Mouse (Mus musculus) liver, embryonic 13.5 days (tissue): ENCODE data around the gene Atp4b. TPM values are rescaled to one million over a fixed set of nuclear protein-coding genes. Genes with fewer than 3 reads are reported as not detected.

Source experiments
- ATAC-seq: fragments of 200-750 bp; cut with Nextera tagmentation; 2 replicates; pipeline ENCODE4 v1.8.0; 2017; ENCODE audit warnings: low read depth, mild to moderate bottlenecking, moderate number of reproducible peaks, moderate library complexity
- DNase-seq: peaks from one replicate; pipeline ENCODE4 v3.0.0; 2022
- H3K27ac ChIP-seq: fragments of 300-500 bp; sonication (generic); 2 replicates; pipeline ENCODE4 v1.5.1; 2015; ENCODE audit warnings: moderate library complexity, mild to moderate bottlenecking, inconsistent platforms
- H3K27me3 ChIP-seq: fragments of 300-500 bp; sonication (generic); 2 replicates; pipeline ENCODE4 v1.6.1; 2015; ENCODE audit warnings: mild to moderate bottlenecking, inconsistent platforms
- H3K36me3 ChIP-seq: fragments of 300-500 bp; sonication (generic); 2 replicates; pipeline ENCODE4 v1.6.1; 2015; ENCODE audit warnings: mild to moderate bottlenecking, inconsistent platforms
- H3K4me1 ChIP-seq: fragments of 300-500 bp; sonication (generic); replicated peaks from 2 replicates; pipeline ENCODE4 v1.6.1; 2015; ENCODE audit warnings: inconsistent platforms
- H3K4me2 ChIP-seq: fragments of 300-500 bp; sonication (generic); 2 replicates; pipeline ENCODE4 v1.6.1; 2015; ENCODE audit warnings: inconsistent platforms, mild to moderate bottlenecking, moderate library complexity
- H3K4me3 ChIP-seq: fragments of 300-500 bp; sonication (generic); replicated peaks from 2 replicates; pipeline ENCODE4 v1.5.1; 2015; ENCODE audit warnings: mild to moderate bottlenecking, inconsistent platforms
- H3K9ac ChIP-seq: fragments of 300-500 bp; sonication (generic); 2 replicates; pipeline ENCODE4 v1.6.1; 2015; ENCODE audit warnings: mild to moderate bottlenecking, inconsistent platforms
- H3K9me3 ChIP-seq: fragments of 300-500 bp; sonication (generic); replicated peaks from 2 replicates; pipeline ENCODE4 v1.6.1; 2016; ENCODE audit warnings: inconsistent platforms
- WGBS: fragments of 180-500 bp; shearing (Covaris S2); methylation state at CpG from one replicate; pipeline ENCODE4 v1.1.7; 2015; ENCODE audit not compliant: insufficient replicate concordance; 5-methylcytosine and 5-hydroxymethylcytosine counted together
- polyA plus RNA-seq: library from polyadenylated mRNA; unstranded; fragments of >200 nt; fragmentation: Nextera tagmentation; extraction: Ambion mirVana; gene quantifications from 2 replicates; pipeline ENCODE4 v1.2.1, GENCODE M21; 2015

Atp4b gene
- polyA plus RNA-seq, 1 experiment from 2014 or later, result not detected

- 71% methylated on average over 3 of the region's 3 CpGs for WGBS
- no peaks in the 10 kb centered on the region for H3K4me1 ChIP-seq
- H3K9me3 ChIP-seq, result no peaks in the 10 kb centered on the region
- no peak for ATAC-seq
- peaks cover 22% of the 10 kb centered on the region for H3K36me3 ChIP-seq
- no peak overlapping the region for H3K9ac ChIP-seq
- H3K4me2 ChIP-seq, result no peak overlapping the region
- H3K27ac ChIP-seq, result no peak overlapping the region
- DNase-seq, result no peak
- H3K27me3 ChIP-seq, result no peaks in the 10 kb centered on the region
- no peak overlapping the region for H3K4me3 ChIP-seq
Observed at GRCm38 (mm10) chr8:13382536-13382935, 14.1 kb downstream of the Atp4b start.

DNA sequence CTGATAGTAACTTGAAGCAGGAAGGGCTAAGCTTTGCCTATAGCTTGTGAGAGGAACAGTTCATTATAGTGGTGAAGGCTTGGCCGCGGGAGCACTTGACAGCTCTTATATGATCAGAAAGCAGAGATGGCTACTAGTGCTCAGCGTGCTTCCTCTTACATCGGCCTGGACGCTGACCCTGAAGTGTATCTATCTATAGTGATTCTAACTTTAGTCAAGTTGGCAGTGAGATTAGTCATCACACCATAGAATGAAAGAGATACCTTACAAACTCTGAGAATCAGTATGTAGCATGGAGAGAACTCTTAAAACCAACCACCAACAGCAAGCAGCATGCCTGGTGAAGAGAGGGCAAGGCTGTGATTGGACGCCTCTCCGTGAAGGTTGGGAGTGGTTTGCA lies 15.0 kb downstream of the Atp4b start:
- Histone ChIP-seq H3K4me3 (no peak overlapping the region), H3K27me3 (no peaks in the 10 kb centered on the region), H3K4me2 (no peak overlapping the region), H3K27ac (no peak overlapping the region), H3K4me1 (no peaks in the 10 kb centered on the region), H3K9ac (no peak overlapping the region), H3K36me3 (peaks cover 31% of the 10 kb centered on the region), H3K9me3 (no peaks in the 10 kb centered on the region)
- 73% methylated on average over 7 of the region's 7 CpGs for WGBS
- DNase-seq (no peak), ATAC-seq (no peak)

DNA sequence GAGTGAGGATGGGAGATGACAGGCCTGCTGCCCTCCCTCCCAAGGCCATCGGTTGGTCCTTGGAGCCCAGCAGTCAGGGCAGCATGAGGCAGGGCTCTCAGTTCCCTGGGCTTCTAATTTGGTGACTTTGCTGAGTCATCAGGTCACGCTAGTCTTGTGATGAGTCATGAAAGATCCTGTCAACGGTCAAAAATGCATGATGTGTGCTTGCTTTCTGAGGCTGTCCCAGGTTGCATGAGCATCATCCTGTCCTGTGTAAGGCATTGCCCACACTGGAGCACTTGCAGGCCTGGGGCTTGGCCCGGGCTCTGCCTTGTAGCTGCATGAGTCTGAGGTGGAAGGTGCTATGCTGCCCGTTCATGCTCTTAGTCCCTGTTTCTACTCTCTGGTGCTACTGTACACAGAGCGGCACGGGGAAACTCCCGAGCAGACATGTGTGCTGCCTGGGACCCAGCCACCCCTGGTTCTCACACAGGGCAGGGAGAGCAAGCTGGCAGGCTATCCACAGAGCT lies 23.4 kb downstream of the Atp4b start:
- H3K27ac ChIP-seq, result peak overlapping the region; percentile 31; the same call in 1 of the 2 replicates
- ATAC-seq, result peak; percentile 55
- H3K36me3 ChIP-seq, result peaks cover 95% of the 10 kb centered on the region
- no peak overlapping the region for H3K9ac ChIP-seq
- H3K4me2 ChIP-seq, result no peak overlapping the region
- H3K4me3 ChIP-seq, result no peak overlapping the region
- DNase-seq, result peak; percentile 25
- WGBS, result 76% methylated on average over 8 of the region's 8 CpGs
- H3K27me3 ChIP-seq, result no peaks in the 10 kb centered on the region
- no peaks in the 10 kb centered on the region for H3K4me1 ChIP-seq
- no peaks in the 10 kb centered on the region for H3K9me3 ChIP-seq

- Histone ChIP-seq H3K4me1 (peaks cover 4% of the 10 kb centered on the region; the same call in 1 of the 2 replicates), H3K27me3 (no peaks in the 10 kb centered on the region), H3K9me3 (no peaks in the 10 kb centered on the region), H3K9ac (no peak overlapping the region), H3K4me3 (no peak overlapping the region), H3K4me2 (no peak overlapping the region), H3K36me3 (peaks cover 98% of the 10 kb centered on the region), H3K27ac (no peak overlapping the region)
- 90% methylated on average over 6 of the region's 6 CpGs for WGBS
- ATAC-seq (no peak), DNase-seq (no peak)
Observed at GRCm38 (mm10) chr8:13361865-13362264, 34.8 kb downstream of the Atp4b start.

- Histone ChIP-seq H3K27ac (no peak overlapping the region), H3K27me3 (no peaks in the 10 kb centered on the region), H3K4me1 (peaks cover 12% of the 10 kb centered on the region), H3K9ac (no peak overlapping the region), H3K4me2 (no peak overlapping the region), H3K9me3 (no peaks in the 10 kb centered on the region), H3K4me3 (no peak overlapping the region), H3K36me3 (peaks cover 98% of the 10 kb centered on the region)
- WGBS, result 74% methylated on average over 7 of the region's 7 CpGs
- DNase-seq (no peak), ATAC-seq (no peak)
Observed at GRCm38 (mm10) chr8:13360213-13360612, 36.4 kb downstream of the Atp4b start.

DNA sequence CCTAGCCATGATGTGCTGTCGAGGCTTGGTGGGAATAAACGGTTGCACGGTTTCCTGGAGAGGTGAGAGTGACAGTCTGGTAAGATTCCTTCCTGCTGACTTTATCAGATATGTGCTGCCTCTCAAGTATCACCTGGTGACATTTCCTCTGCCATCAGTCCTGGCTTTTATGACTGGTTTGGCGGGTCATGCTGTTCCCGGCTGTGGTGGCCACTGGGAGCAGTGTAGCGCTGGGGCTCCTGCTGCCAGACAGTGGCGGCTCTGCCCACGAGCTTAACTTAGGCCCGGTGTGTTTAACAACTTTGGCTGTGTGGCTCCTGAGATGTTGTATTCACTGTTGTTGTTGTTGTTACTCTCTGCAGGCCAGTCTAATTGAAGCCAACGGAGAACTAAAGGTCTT lies 39.9 kb downstream of the Atp4b start:
- no peak overlapping the region for H3K4me2 ChIP-seq
- H3K27ac ChIP-seq, result no peak overlapping the region
- H3K9ac ChIP-seq, result no peak overlapping the region
- DNase-seq, result no peak
- no peaks in the 10 kb centered on the region for H3K27me3 ChIP-seq
- H3K4me1 ChIP-seq, result peaks cover 46% of the 10 kb centered on the region
- WGBS, result 64% methylated on average over 10 of the region's 10 CpGs
- H3K4me3 ChIP-seq, result no peak overlapping the region
- peaks cover 100% of the 10 kb centered on the region for H3K36me3 ChIP-seq
- no peak for ATAC-seq
- H3K9me3 ChIP-seq, result no peaks in the 10 kb centered on the region

- no peak for ATAC-seq
- no peak overlapping the region for H3K4me2 ChIP-seq
- H3K9ac ChIP-seq, result no peak overlapping the region
- H3K4me1 ChIP-seq, result peaks cover 51% of the 10 kb centered on the region
- 72% methylated on average over 6 of the region's 6 CpGs for WGBS
- H3K36me3 ChIP-seq, result peaks cover 100% of the 10 kb centered on the region
- no peak overlapping the region for H3K27ac ChIP-seq
- DNase-seq, result no peak
- H3K4me3 ChIP-seq, result no peak overlapping the region
- no peaks in the 10 kb centered on the region for H3K9me3 ChIP-seq
- H3K27me3 ChIP-seq, result no peaks in the 10 kb centered on the region
Observed at GRCm38 (mm10) chr8:13356221-13356620, 40.4 kb downstream of the Atp4b start.

DNA sequence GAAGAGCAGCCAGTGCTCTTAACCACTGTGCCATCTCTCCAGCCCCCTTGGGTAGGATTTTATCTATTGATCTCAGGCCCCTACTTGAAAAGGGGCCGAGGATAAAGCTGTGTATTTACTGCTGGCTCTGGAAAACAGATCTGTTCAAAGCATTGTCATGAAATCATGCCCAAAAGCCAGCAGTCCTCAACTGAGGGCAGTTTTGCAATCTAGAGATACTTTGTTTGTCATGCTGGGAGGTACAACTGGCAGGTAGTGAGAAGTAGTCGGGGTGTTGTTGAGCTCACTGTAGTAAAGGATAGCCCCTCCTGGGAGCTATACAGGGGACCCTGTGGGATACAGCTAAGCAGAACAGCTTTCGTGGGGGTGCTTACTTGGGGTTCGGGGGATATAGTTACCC lies 42.7 kb downstream of the Atp4b start:
- 59% methylated on average over 4 of the region's 4 CpGs for WGBS
- ATAC-seq (no peak), DNase-seq (no peak)
- 0 out of 2 replicates have a peak overlapping the region, but pooled peaks have one; percentile 8 for H3K9ac ChIP-seq
- no peaks in the 10 kb centered on the region for H3K9me3 ChIP-seq
- 0 out of 2 replicates have a peak overlapping the region, but pooled peaks have one; percentile 77 for H3K27ac ChIP-seq
- H3K4me3 ChIP-seq, result no peak overlapping the region
- no peaks in the 10 kb centered on the region for H3K27me3 ChIP-seq
- peaks cover 100% of the 10 kb centered on the region for H3K36me3 ChIP-seq
- H3K4me2 ChIP-seq, result peak overlapping the region; percentile 56
- H3K4me1 ChIP-seq, result peaks cover 71% of the 10 kb centered on the region

GRCm38 (mm10) chr8:13353155-13353833 lies 43.3 kb downstream of the Atp4b start:
- Histone ChIP-seq H3K27me3 (no peaks in the 10 kb centered on the region), H3K9me3 (no peaks in the 10 kb centered on the region), H3K27ac (peak overlapping the region; percentile 77), H3K4me1 (peaks cover 75% of the 10 kb centered on the region), H3K4me3 (peak overlapping the region; percentile 27), H3K36me3 (peaks cover 100% of the 10 kb centered on the region), H3K4me2 (peak overlapping the region; percentile 56), H3K9ac (peak overlapping the region; percentile 63)
- DNase-seq (peak; percentile 52), ATAC-seq (peak; percentile 83)
- WGBS, result 27% methylated on average over 9 of the region's 9 CpGs

DNA sequence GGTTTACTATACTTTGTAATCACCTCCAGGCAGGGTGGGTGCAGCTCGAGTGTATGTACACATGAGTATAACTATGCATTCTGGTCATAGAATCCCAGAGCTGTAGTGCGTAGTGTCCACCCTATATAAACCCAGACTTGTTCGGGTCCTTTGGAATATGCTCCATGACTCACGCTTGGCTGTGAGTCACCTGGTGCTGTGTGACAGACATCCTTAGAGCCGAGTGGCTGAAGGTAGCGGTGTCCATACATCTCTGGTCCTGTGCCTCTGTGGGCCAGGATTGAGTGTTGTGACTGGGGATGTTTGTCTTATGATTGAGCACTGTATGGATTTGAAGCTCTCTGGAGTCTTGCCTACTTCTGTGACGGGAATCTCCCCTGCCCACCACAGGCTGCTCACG lies 44.0 kb downstream of the Atp4b start:
- H3K36me3 ChIP-seq, result peaks cover 100% of the 10 kb centered on the region
- H3K9me3 ChIP-seq, result no peaks in the 10 kb centered on the region
- H3K27me3 ChIP-seq, result no peaks in the 10 kb centered on the region
- ATAC-seq (peak; percentile 19), DNase-seq (no peak)
- peak overlapping the region; percentile 77 for H3K27ac ChIP-seq
- H3K9ac ChIP-seq, result peak overlapping the region; percentile 63
- WGBS, result 56% methylated on average over 8 of the region's 8 CpGs
- H3K4me2 ChIP-seq, result peak overlapping the region; percentile 56
- H3K4me3 ChIP-seq, result peak overlapping the region; percentile 27
- peaks cover 80% of the 10 kb centered on the region for H3K4me1 ChIP-seq

GRCm38 (mm10) chr8:13351593-13351992 lies 45.0 kb downstream of the Atp4b start:
- ATAC-seq (no peak), DNase-seq (no peak)
- H3K9me3 ChIP-seq, result no peaks in the 10 kb centered on the region
- no peak overlapping the region; the same call in 1 of the 2 replicates for H3K4me3 ChIP-seq
- H3K4me2 ChIP-seq, result peak overlapping the region; percentile 56
- peak overlapping the region; percentile 77 for H3K27ac ChIP-seq
- H3K4me1 ChIP-seq, result peaks cover 86% of the 10 kb centered on the region
- WGBS, result 57% methylated on average over 5 of the region's 5 CpGs
- peaks cover 100% of the 10 kb centered on the region for H3K36me3 ChIP-seq
- no peaks in the 10 kb centered on the region for H3K27me3 ChIP-seq
- H3K9ac ChIP-seq, result peak overlapping the region; percentile 63; the same call in 1 of the 2 replicates

GRCm38 (mm10) chr8:13350052-13350451 lies 46.6 kb downstream of the Atp4b start:
- Histone ChIP-seq H3K4me2 (no peak overlapping the region), H3K27ac (no peak overlapping the region), H3K27me3 (no peaks in the 10 kb centered on the region), H3K9me3 (no peaks in the 10 kb centered on the region), H3K36me3 (peaks cover 100% of the 10 kb centered on the region), H3K9ac (0 out of 2 replicates have a peak overlapping the region, but pooled peaks have one; percentile 63), H3K4me3 (no peak overlapping the region), H3K4me1 (peaks cover 82% of the 10 kb centered on the region)
- ATAC-seq (no peak), DNase-seq (no peak)
- WGBS, result 75% methylated on average over 7 of the region's 7 CpGs
